Mouse (Mus musculus): ENCODE results near the gene Brd4. TPM values are rescaled to one million over a fixed set of nuclear protein-coding genes. Genes with fewer than 3 reads are reported as not detected.
A peak's percentile ranks its signal among the peaks of the same experiment; 100 is the strongest.

Gene Brd4
- polyA plus RNA-seq, 1 experiment from 2014 or later = 64.2 TPM

- Histone ChIP-seq H3K9ac (no peak overlapping the region), H3K4me3 (no peak overlapping the region), H3K36me3 (peaks cover 26% of the 10 kb centered on the region), H3K27ac (replicated peaks) (peak overlapping the region; percentile 83), H3K4me1 (peaks cover 53% of the 10 kb centered on the region), H3K9me3 (no peaks in the 10 kb centered on the region), H3K27me3 (replicated peaks) (no peaks in the 10 kb centered on the region), H3K4me2 (no peak overlapping the region)
- no peak for ATAC-seq (ENCODE audit: extremely low read depth, insufficient number of reproducible peaks, low FRiP score, low TSS enrichment)
- 78% methylated on average over 2 of the region's 2 CpGs for WGBS
Measured at GRCm38 (mm10) chr17:32256896-32257295, 27.6 kb downstream of the Brd4 start.

GRCm38 (mm10) chr17:32253261-32253660 is 31.3 kb downstream of the Brd4 start:
- ATAC-seq (ENCODE audit: extremely low read depth, insufficient number of reproducible peaks, low FRiP score, low TSS enrichment) = no peak
- Histone ChIP-seq H3K27me3 (replicated peaks) (no peaks in the 10 kb centered on the region), H3K4me2 (no peak overlapping the region), H3K9me3 (no peaks in the 10 kb centered on the region), H3K4me3 (no peak overlapping the region), H3K9ac (no peak overlapping the region), H3K36me3 (peaks cover 17% of the 10 kb centered on the region), H3K4me1 (peaks cover 49% of the 10 kb centered on the region), H3K27ac (replicated peaks) (no peak overlapping the region)
- WGBS = 89% methylated on average over 2 of the region's 2 CpGs

GRCm38 (mm10) chr17:32251827-32252470 is 32.6 kb downstream of the Brd4 start:
- H3K27ac ChIP-seq (replicated peaks) = no peak overlapping the region
- no peak overlapping the region for H3K4me2 ChIP-seq
- no peak for ATAC-seq (ENCODE audit: extremely low read depth, insufficient number of reproducible peaks, low FRiP score, low TSS enrichment)
- H3K4me1 ChIP-seq = peaks cover 35% of the 10 kb centered on the region
- H3K9me3 ChIP-seq = no peaks in the 10 kb centered on the region
- no peaks in the 10 kb centered on the region for H3K27me3 ChIP-seq (replicated peaks)
- H3K36me3 ChIP-seq = peaks cover 19% of the 10 kb centered on the region
- no peak overlapping the region for H3K9ac ChIP-seq
- no peak overlapping the region for H3K4me3 ChIP-seq
- WGBS = 79% methylated on average over 2 of the region's 2 CpGs

DNA sequence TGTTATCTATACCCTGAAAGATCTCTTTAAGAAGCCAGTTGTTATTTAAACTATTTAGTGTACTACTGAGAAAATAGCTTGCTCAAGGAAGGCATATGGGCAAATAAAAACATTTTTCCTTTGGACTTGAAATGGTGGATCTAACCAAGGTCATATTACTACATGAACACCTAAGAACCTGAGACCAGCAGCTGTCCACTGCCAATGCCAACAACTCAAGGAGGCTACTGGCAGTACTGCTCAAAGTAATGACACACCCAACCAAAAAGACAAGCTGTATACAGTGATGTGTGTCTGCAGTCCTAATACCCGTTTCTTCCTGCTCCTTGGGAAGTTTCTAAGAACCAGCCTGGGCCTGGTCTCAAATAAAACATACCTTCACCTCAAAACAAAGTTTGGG is 34.5 kb downstream of the Brd4 start:
- no peak overlapping the region for H3K4me3 ChIP-seq
- WGBS = 93% methylated on average over 1 of the region's 1 CpGs
- H3K4me2 ChIP-seq = no peak overlapping the region
- no peak overlapping the region for H3K27ac ChIP-seq (replicated peaks)
- ATAC-seq (ENCODE audit: extremely low read depth, insufficient number of reproducible peaks, low FRiP score, low TSS enrichment) = no peak
- H3K9me3 ChIP-seq = no peaks in the 10 kb centered on the region
- peaks cover 19% of the 10 kb centered on the region for H3K36me3 ChIP-seq
- H3K9ac ChIP-seq = no peak overlapping the region
- H3K27me3 ChIP-seq (replicated peaks) = no peaks in the 10 kb centered on the region
- H3K4me1 ChIP-seq = peaks cover 27% of the 10 kb centered on the region

DNA sequence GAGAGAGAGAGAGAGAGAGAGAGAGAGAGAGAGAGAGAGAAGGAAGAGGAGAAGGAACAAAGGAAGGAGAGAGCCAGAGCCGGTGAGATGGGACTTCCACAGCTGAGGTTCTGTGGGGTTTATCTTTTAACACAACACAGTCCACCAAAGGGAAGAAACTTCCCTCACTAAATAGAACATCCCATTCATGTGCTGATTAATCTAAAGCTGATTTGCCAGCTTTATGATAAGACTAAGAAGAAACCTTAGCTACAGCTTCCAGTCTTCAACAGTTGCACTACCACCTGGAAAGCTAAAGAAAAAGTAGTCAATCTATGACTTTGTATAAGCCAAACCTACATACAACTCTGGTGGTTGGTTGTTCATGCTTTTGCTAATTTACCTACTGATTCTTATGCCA is 36.3 kb downstream of the Brd4 start:
- H3K9ac ChIP-seq = no peak overlapping the region
- no peaks in the 10 kb centered on the region for H3K27me3 ChIP-seq (replicated peaks)
- WGBS = 50% methylated on average over 1 of the region's 1 CpGs
- H3K4me2 ChIP-seq = no peak overlapping the region
- H3K27ac ChIP-seq (replicated peaks) = no peak overlapping the region
- no peak for ATAC-seq (ENCODE audit: extremely low read depth, insufficient number of reproducible peaks, low FRiP score, low TSS enrichment)
- H3K4me3 ChIP-seq = no peak overlapping the region
- H3K4me1 ChIP-seq = peaks cover 19% of the 10 kb centered on the region
- H3K36me3 ChIP-seq = peaks cover 15% of the 10 kb centered on the region
- no peaks in the 10 kb centered on the region for H3K9me3 ChIP-seq

DNA sequence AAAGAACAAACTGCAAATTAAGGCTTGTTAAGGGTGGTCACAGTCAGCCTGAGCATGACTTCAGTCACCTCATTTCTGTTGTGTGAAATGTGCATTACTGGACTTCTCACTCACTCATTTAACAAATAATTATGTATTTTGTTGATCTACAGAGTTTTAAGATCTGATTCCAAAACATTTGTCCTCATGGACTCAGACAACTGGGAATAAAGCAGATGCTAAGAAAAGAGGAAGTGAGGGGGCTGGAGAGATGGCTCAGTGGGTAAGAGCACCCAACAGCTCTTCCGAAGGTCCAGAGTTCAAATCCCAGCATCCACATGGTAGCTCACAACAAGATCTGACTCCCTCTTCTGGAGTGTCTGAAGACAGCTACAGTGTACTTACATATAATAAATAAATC is 36.9 kb downstream of the Brd4 start:
- no peak for ATAC-seq (ENCODE audit: extremely low read depth, insufficient number of reproducible peaks, low FRiP score, low TSS enrichment)
- Histone ChIP-seq H3K4me3 (no peak overlapping the region), H3K4me1 (peaks cover 22% of the 10 kb centered on the region), H3K4me2 (no peak overlapping the region), H3K27me3 (replicated peaks) (no peaks in the 10 kb centered on the region), H3K9me3 (no peaks in the 10 kb centered on the region), H3K9ac (no peak overlapping the region), H3K27ac (replicated peaks) (no peak overlapping the region), H3K36me3 (peaks cover 9% of the 10 kb centered on the region)
- WGBS = 90% methylated on average over 1 of the region's 1 CpGs

DNA sequence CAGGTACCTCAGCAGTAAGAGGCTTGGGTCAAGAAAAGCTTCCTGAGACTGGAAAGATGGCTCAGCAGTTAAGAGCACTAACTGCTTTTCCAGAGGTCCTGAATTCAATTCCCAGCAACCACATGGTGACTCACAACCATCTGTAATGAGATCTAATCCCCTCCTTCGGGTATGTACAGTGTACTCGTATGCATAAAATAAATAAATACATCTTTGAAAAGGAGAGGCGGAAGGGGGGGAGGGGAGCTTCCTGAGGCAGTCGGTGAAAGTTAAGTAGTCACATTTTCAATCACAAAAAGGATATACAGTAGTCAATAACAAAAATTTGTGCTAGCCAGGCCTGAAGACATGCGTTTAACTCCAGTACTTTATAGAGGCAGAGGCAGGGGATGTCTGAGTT is 38.4 kb downstream of the Brd4 start:
- H3K9ac ChIP-seq = no peak overlapping the region
- H3K36me3 ChIP-seq = peaks cover 12% of the 10 kb centered on the region
- no peak overlapping the region for H3K4me3 ChIP-seq
- ATAC-seq (ENCODE audit: extremely low read depth, insufficient number of reproducible peaks, low FRiP score, low TSS enrichment) = no peak
- no peak overlapping the region for H3K4me2 ChIP-seq
- no peaks in the 10 kb centered on the region for H3K27me3 ChIP-seq (replicated peaks)
- peaks cover 28% of the 10 kb centered on the region for H3K4me1 ChIP-seq
- no peak overlapping the region for H3K27ac ChIP-seq (replicated peaks)
- H3K9me3 ChIP-seq = no peaks in the 10 kb centered on the region
- 81% methylated on average over 5 of the region's 5 CpGs for WGBS

GRCm38 (mm10) chr17:32240881-32241531 is 43.5 kb downstream of the Brd4 start:
- peaks cover 72% of the 10 kb centered on the region for H3K4me1 ChIP-seq
- no peak for ATAC-seq (ENCODE audit: extremely low read depth, insufficient number of reproducible peaks, low FRiP score, low TSS enrichment)
- no peak overlapping the region for H3K9ac ChIP-seq
- WGBS = 71% methylated on average over 2 of the region's 2 CpGs
- H3K27me3 ChIP-seq (replicated peaks) = no peaks in the 10 kb centered on the region
- peaks cover 14% of the 10 kb centered on the region for H3K36me3 ChIP-seq
- no peak overlapping the region for H3K4me2 ChIP-seq
- peak overlapping the region; percentile 20; the same call in 1 of the 2 replicates for H3K27ac ChIP-seq (replicated peaks)
- H3K9me3 ChIP-seq = no peaks in the 10 kb centered on the region
- H3K4me3 ChIP-seq = no peak overlapping the region

DNA sequence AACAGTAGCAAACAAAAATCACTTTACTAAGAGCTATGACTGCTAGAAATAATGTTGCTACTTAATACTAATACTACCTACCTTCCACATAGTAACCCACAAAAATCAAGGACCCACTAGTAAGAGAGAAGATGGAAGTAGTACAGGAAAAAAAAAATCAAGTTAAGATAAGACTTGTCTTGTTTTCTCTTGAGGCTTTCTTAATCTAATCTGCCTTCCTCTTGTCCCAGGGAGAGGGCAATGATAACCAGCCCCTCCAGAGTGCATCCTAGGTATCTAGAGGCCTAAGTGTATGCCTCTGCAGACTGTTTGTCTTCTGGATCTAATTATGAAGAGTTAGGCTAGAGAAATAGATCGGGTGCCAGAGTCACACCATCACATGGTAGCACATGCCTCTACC is 45.9 kb downstream of the Brd4 start:
- Histone ChIP-seq H3K36me3 (peaks cover 14% of the 10 kb centered on the region), H3K4me2 (no peak overlapping the region), H3K27me3 (replicated peaks) (no peaks in the 10 kb centered on the region), H3K9ac (no peak overlapping the region), H3K9me3 (no peaks in the 10 kb centered on the region), H3K4me1 (peaks cover 85% of the 10 kb centered on the region), H3K4me3 (no peak overlapping the region), H3K27ac (replicated peaks) (0 out of 2 replicates have a peak overlapping the region, but pooled peaks have one; percentile 26)
- no peak for ATAC-seq (ENCODE audit: extremely low read depth, insufficient number of reproducible peaks, low FRiP score, low TSS enrichment)
- WGBS = 24% methylated on average over 1 of the region's 1 CpGs

GRCm38 (mm10) chr17:32235534-32236191 is 48.9 kb downstream of the Brd4 start:
- WGBS = 66% methylated on average over 5 of the region's 5 CpGs

GRCm38 (mm10) chr17:32233174-32233573 is 51.3 kb downstream of the Brd4 start:
- H3K36me3 ChIP-seq = peaks cover 28% of the 10 kb centered on the region
- H3K9me3 ChIP-seq = no peaks in the 10 kb centered on the region
- H3K4me1 ChIP-seq = peaks cover 36% of the 10 kb centered on the region
- H3K27me3 ChIP-seq (replicated peaks) = no peaks in the 10 kb centered on the region
- ATAC-seq (ENCODE audit: extremely low read depth, insufficient number of reproducible peaks, low FRiP score, low TSS enrichment) = no peak; the same call in 1 of the 2 replicates
- no peak overlapping the region for H3K4me2 ChIP-seq
- H3K9ac ChIP-seq = no peak overlapping the region
- H3K4me3 ChIP-seq = no peak overlapping the region
- no peak overlapping the region for H3K27ac ChIP-seq (replicated peaks)

More at GRCm38 (mm10) chr17:32235534-32236191, 48.9 kb downstream of the Brd4 start:
- peak; percentile 37; the same call in 1 of the 2 replicates for ATAC-seq (ENCODE audit: extremely low read depth, insufficient number of reproducible peaks, low FRiP score, low TSS enrichment)
- Histone ChIP-seq H3K27ac (replicated peaks) (peak overlapping the region; percentile 62), H3K4me1 (peaks cover 59% of the 10 kb centered on the region), H3K9me3 (no peaks in the 10 kb centered on the region), H3K9ac (peak overlapping the region; percentile 50; the same call in 1 of the 2 replicates), H3K4me2 (no peak overlapping the region), H3K36me3 (peaks cover 8% of the 10 kb centered on the region), H3K4me3 (no peak overlapping the region), H3K27me3 (replicated peaks) (no peaks in the 10 kb centered on the region)
